Mouse (Mus musculus) CD8-positive naive resting alpha-beta T cell, adult 2 months (primary cell): ENCODE measurements around the gene Ints14.
"Not testable (repeated sequence)": the region's sequence is repeated elsewhere in the genome, so short reads cannot be mapped to it uniquely, and the experiment has no call there.

Source experiments
- DNase-seq, 2 experiments: peaks; one replicate each; pipeline ENCODE4 v3.0.0; 2022; ENCODE audit warnings: low read depth in 2 of 2, low spot score in 2 of 2

The Ints14 gene

DNA sequence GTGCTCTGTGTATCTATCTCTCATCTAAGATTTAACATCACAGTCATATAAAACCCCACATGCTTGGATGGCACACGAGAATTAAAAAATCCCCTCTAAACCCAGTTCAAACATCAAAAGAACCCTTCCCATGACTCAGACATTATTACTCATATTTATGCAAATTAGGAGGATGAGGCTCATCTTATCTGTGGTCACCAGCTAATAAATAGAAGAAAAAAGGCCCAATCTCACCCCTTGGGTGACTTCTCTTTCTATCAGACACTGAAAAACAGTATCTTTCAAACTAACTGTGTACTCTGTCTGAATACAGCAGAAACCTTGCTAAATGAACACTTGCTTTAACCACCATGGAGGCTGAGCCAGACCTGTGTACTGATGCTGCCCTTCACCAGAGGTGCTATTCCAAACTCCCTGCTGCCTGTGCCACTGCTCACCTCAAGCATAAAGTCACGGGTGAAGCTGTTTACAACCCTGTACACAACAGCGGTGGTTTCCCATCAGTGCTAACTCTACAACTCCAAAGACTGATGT is 58.0 kb downstream of the Ints14 start:
- DNase-seq, result no peak

DNA sequence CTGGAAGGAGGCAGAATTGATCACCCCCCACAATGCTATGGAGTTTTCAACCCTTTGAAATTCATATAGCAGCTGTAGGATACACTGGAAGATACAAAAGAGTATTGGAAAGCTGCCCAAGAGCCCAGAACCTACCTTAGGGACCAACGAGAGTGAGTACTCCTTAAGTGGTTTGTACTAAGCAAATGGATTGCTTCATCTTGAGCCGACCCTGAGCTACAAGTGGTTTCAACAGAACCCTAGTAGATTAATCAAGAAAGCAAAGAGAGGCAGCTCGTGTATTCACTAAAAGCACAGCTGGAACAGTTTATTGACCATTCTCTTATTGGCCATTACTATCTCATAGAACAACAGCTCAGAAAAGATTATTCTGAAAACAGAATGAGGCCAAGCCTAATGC is 58.4 kb downstream of the Ints14 start:
- no peak for DNase-seq

DNA sequence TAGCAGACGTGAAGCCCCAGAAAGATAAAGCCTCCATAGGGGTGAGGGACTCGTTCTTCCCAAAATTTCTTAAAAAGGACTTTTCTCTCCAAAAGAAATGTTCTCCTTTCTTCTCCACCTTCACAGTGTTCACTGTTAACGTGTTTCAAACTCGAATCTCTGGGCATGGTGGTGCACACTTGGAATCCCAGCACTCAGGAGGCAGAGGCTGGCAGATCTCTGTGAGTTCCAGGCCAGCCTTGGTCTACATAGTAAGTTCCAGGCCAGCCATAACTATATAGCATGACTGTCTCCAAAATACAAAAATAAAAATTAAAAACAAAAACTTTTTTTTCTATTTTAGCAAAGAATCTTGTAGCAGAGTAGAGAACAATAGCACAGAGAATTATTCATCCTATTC is 59.4 kb downstream of the Ints14 start:
- no peak for DNase-seq

DNA sequence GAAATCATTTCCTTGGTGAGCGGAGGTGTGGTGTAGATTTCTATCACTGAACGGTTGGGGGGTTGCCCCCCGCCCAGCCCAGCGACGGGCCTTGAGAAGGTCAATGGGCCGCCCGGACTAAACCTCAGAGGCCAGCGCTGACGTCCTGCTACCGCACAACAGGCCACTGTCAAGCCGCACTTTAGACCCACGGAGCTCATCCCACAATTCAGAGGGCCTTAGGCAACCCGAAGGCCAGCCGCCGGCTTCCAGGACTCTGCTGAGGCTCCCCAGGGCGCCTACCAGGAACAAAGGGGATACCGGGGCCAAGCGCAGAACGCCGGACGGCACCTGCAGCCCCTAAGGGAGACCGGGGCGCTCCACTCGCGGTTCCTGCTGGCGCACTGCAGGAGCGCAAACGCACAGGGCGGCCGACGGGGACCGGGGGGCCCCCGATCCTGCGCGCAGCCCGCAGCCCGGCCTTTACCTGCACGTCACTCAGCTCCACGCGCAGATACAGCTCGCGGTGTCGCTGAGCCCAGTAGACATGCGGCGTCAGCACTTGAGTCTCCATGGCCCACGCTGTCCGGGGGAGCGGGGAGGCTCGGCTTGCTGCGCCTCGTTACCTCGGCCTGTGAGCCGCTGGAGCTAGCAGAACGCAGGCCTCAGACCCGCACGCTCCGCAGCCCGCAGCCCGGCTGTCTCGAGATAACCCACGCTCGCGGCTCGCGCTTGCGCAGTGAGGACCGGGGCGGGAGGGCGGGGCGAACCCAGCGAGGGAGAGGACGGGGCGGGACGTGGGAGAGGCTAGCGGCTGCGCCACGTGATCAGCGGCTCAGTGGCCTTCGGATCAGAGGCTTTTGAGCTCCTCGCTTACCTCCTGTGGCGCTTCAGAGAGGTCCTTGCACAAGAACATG is 60.5 kb downstream of the Ints14 start, which contains the start of gene Hacd3:
Gene Hacd3 (minus strand): TSS at position 703 of the 896 bp plus-strand sequence.
- DNase-seq, result peak in 1 of 2 experiments; percentile 75

DNA sequence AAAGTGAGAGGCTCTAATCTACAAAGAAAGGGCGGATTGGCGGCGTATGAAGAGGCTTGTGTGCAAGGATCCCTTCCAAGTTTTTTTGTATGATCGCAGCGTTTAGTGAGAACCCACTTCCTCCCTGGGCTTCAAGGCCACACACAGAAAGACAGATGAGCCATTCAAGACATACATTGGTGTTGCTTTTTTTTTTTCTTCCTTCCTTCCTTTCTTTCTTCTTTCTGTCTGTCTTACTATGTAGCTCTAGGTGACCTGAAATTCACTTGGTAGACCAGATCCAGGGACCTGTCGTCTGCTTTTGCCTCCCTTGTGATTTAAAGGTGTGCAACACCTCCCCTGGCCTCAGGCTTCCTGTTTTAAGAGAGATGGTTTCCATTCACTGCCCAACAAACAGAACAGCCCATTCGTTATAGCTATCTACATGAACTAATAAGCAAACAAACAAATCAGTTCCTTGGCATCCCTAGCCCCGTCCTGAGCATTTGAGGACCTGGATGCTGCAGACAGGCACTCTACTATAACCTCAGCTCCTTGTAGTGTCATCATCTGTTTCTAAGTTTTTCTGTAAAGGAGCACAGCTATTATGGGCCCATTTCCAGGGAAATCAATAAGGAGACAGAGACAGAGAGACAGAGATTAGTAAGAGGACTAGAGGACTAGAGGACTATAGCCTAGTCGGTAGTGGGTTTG is 61.3 kb downstream of the Ints14 start:
- peak in 1 of 2 experiments; percentile 78 for DNase-seq

- no peak for DNase-seq
Measured at GRCm38 (mm10) chr9:65022580-65023135, 62.0 kb downstream of the Ints14 start.

GRCm38 (mm10) chr9:65023447-65023846 is 62.7 kb downstream of the Ints14 start:
- DNase-seq, result no peak

DNA sequence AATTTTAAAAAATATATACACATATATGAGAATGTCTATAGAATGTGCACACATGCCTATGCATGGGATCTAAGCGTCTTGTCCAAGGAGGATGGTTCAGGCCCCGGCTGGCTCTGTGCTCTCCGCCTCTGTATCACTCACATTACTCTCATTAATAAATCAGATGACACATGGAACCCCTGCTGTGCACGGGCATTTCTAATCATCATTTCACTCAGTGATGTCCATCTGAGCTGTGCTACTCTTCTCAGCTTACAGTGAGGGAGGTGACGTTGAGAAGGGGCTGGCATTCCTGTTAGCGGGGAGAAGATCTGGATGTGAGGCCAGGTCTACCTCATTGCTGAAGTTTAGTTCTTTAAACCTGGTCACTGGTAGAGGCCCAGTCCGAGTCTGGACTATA is 66.5 kb downstream of the Ints14 start:
- DNase-seq, result no peak

DNA sequence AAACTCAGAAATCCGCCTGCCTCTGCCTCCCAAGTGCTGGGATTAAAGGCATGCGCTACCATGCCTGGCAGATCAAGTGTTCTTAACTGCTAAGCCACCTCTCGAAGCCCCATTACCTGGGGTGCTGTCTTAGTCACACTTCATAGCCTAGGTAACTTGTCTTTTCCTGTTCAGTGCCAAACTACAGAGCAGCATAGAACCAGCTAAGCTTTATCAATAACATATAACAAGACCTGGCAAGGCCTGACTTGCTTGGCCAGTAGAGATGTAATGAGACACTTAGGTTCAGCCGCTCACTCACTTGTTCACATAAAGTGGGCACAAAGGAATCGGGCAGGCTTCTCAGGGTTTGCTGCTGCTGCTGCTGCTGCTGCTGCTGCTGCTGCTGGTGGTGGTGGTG is 67.6 kb downstream of the Ints14 start:
- DNase-seq, result no peak

GRCm38 (mm10) chr9:65031355-65031754 is 70.7 kb downstream of the Ints14 start:
- not testable (repeated sequence) for DNase-seq

GRCm38 (mm10) chr9:65031894-65032268 is 71.2 kb downstream of the Ints14 start:
- DNase-seq, result no peak

DNA sequence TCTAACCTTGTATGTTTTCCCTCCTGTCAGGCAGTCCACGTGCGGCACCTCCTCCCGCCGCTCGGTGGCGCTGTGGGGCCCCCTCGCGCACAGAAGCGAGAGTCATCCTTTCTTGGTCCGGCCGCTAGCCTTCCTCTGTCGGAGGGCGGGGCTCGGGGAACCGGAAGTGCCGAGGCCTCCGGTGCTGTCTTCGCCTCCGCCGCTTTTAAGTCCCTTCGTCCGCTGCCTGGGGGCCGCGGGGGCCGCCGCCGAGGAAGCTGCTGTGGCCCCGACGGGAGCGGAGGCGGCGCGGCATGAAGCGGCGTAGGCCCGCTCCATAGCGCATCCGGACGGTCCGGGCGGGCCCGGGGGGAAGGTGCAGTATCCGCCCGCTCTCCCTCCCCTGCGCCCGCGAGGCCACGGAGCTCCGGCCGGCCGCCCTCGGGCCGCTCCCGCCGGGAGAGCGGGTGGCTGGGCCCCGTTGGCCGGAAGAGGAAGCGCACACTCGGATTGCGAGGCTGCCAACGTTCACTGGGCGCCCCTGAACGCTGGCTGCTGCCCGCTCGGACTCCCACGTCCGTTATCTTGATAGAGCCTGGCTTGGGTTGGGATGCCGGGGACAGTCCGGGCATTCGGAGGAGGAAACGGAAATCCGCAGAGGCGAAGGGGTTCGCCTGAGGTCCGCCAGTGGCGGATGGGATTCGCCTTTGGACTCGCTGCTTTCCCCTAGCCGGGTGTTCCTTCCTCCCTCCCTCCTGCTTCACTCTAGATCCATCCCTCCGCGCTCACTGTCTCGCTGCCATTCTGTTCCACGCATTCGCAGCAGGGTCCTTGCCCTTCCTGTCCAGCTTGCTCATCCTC is 71.8 kb downstream of the Ints14 start, which contains the start of gene Dpp8:
Gene Dpp8 (plus strand): TSS at position 146 of the 840 bp plus-strand sequence.
- DNase-seq, result peak; percentile 89 to 92

DNA sequence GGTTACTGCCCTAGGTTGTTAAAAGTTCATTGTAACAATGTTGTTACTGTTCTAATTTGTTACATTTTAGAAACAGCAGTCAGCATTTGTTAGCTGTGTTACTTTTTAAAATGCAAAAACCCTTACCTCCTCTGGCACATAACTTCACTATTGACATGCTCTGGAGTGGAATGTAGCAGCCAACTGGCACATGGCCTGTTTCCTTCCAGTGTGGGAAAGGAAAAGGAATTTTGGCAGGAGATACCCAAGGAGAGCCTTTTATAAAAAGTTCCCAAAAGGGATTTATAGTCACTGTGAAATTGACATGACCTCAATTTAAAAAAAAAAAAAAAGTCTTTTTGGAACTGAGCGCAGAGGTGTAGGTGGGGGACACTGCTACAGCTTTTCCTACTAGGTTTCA is 75.8 kb downstream of the Ints14 start:
- no peak for DNase-seq
